In genomic region chr19:4169378-4169784, GRCm38 (mm10) we compare ENCODE assay signal across 8 mouse cellular contexts. TPM values are rescaled to one million over a fixed set of nuclear protein-coding genes. Genes with fewer than 3 reads are reported as not detected.
DNase-seq lines count a peak whose midpoint lies in the region; ATAC-seq and TF ChIP-seq lines count a peak whose summit lies in the region.

No protein-coding gene starts in this region.

- WGBS in forebrain, embryonic 14.5 days, result under 1% methylated on average over 42 of the region's 43 CpGs
- WGBS in neural tube, embryonic 15.5 days, result under 1% methylated on average over 43 of the region's 43 CpGs

- H3K4me3 ChIP-seq in ES-Bruce4 (ENCODE audit: low read depth, low read length), result peak overlapping the region; percentile 87
- peak overlapping the region; percentile 36 for H3K4me3 ChIP-seq in forebrain, embryonic 14.5 days (ENCODE audit: low read depth, low read length)
- H3K4me3 ChIP-seq in neural tube, embryonic 15.5 days (replicated peaks), result peak overlapping the region; percentile 47

- peak; percentile 81 for TF ChIP-seq CTCF in ES-Bruce4 (IDR thresholded peaks at IDR 0.05; ENCODE audit: low read depth, low read length)

- peak overlapping the region; percentile 74 for H3K4me2 ChIP-seq in forebrain, embryonic 14.5 days (ENCODE audit: low read length)
- peak overlapping the region; percentile 89 for H3K4me2 ChIP-seq in neural tube, embryonic 15.5 days

- H3K27me3 ChIP-seq in ES-Bruce4 (ENCODE audit: control insufficient read depth, insufficient read depth, low read length, poor library complexity, severe bottlenecking), result no peaks in the 10 kb centered on the region
- H3K27me3 ChIP-seq in forebrain, embryonic 14.5 days (replicated peaks; ENCODE audit: control insufficient read depth, insufficient read depth, low read length), result no peaks in the 10 kb centered on the region
- H3K27me3 ChIP-seq in neural tube, embryonic 15.5 days (replicated peaks), result no peaks in the 10 kb centered on the region

- peak; percentile 74 for ATAC-seq in cerebellum, adult (ENCODE audit: insufficient number of reproducible peaks, low FRiP score, low TSS enrichment)
- peak; percentile 97 for ATAC-seq in forebrain, embryonic 14.5 days
- ATAC-seq in neural tube, embryonic 15.5 days (ENCODE audit: low FRiP score), result peak; percentile 95

- H3K36me3 ChIP-seq in ES-Bruce4 (ENCODE audit: control insufficient read depth, insufficient read depth, low read length, poor library complexity, severe bottlenecking), result no peaks in the 10 kb centered on the region
- no peaks in the 10 kb centered on the region for H3K36me3 ChIP-seq in forebrain, embryonic 14.5 days (ENCODE audit: control insufficient read depth, insufficient read depth, low read length)
- no peaks in the 10 kb centered on the region for H3K36me3 ChIP-seq in neural tube, embryonic 15.5 days

- H3K27ac ChIP-seq in ES-Bruce4 (ENCODE audit: insufficient read depth, low read length), result no peak overlapping the region
- H3K27ac ChIP-seq in forebrain, embryonic 14.5 days (ENCODE audit: low read depth, low read length), result peak overlapping the region; percentile 86
- H3K27ac ChIP-seq in neural tube, embryonic 15.5 days (replicated peaks), result peak overlapping the region; percentile 93

- H3K9me3 ChIP-seq in ES-Bruce4 (replicated peaks; ENCODE audit: control insufficient read depth, insufficient read depth, low read length, poor library complexity, severe bottlenecking), result no peaks in the 10 kb centered on the region
- H3K9me3 ChIP-seq in forebrain, embryonic 14.5 days (replicated peaks; ENCODE audit: control insufficient read depth, low read length), result no peaks in the 10 kb centered on the region
- H3K9me3 ChIP-seq in neural tube, embryonic 15.5 days (replicated peaks), result no peaks in the 10 kb centered on the region

- TF ChIP-seq EP300 in ES-Bruce4 (IDR thresholded peaks at IDR 0.05; ENCODE audit: insufficient read depth, low read depth, low read length), result 0 out of 2 replicates have a peak, but pooled peaks have one; percentile 39

- peak overlapping the region; percentile 68 for H3K9ac ChIP-seq in ES-Bruce4 (ENCODE audit: low read depth, poor library complexity, severe bottlenecking)
- peak overlapping the region; percentile 78 for H3K9ac ChIP-seq in forebrain, embryonic 14.5 days (ENCODE audit: low read length)
- H3K9ac ChIP-seq in neural tube, embryonic 15.5 days (replicated peaks), result peak overlapping the region; percentile 76

- peak; percentile 77 for TF ChIP-seq POLR2A in ES-Bruce4 (IDR thresholded peaks at IDR 0.05; ENCODE audit: insufficient read depth, low read length)

- no peaks in the 10 kb centered on the region for H3K4me1 ChIP-seq in ES-Bruce4 (ENCODE audit: control insufficient read depth, insufficient read depth, low read length)
- H3K4me1 ChIP-seq in forebrain, embryonic 14.5 days (ENCODE audit: control insufficient read depth, insufficient read depth, low read length), result no peaks in the 10 kb centered on the region
- peaks cover 13% of the 10 kb centered on the region for H3K4me1 ChIP-seq in neural tube, embryonic 15.5 days

- peak; percentile 99 for DNase-seq in forebrain, embryonic 14.5 days (ENCODE audit: low spot score)
- peak; percentile 99 to 100 for DNase-seq in heart, postnatal 14 days
- DNase-seq in layer of hippocampus, adult 11-12 months (ENCODE audit: low spot score), result peak; percentile 99
- peak; percentile 99 for DNase-seq in lung, adult 18-20 months
- DNase-seq in testis, postnatal 14 days (ENCODE audit: low spot score), result peak; percentile 99

- intact Hi-C loops in heart, postnatal 14 days (cut with DNase I), result no loop called here

RNA-seq across cellular contexts. Expression of gene Carns1, which starts 5.9 kb away (rescaled TPM):
- 1.7 and 2.1 TPM in 2 replicates for polyA plus RNA-seq in ES-Bruce4 (2011; ENCODE audit: insufficient read depth, insufficient read length, low read depth, missing spikeins)
- polyA plus RNA-seq in forebrain, embryonic 14.5 days (2014; fragmentation: Nextera tagmentation; extraction: Ambion mirVana), result 3.9 and 4.2 TPM in 2 replicates
- total RNA-seq in heart, postnatal 14 days (2021), result 10 to 100 TPM; 36.1 to 43.3 TPM
- 5.9 and 6.4 TPM in 2 replicates for polyA plus RNA-seq in neural tube, embryonic 15.5 days (2015; fragmentation: Nextera tagmentation; extraction: Ambion mirVana)

RNA-seq across cellular contexts. Expression of gene Rps6kb2, which starts 6.2 kb away (rescaled TPM):
- 17.1 and 27.3 TPM in 2 replicates for polyA plus RNA-seq in ES-Bruce4 (2011; ENCODE audit: insufficient read depth, insufficient read length, low read depth, missing spikeins)
- 32.3 and 35.5 TPM in 2 replicates for polyA plus RNA-seq in forebrain, embryonic 14.5 days (2014; fragmentation: Nextera tagmentation; extraction: Ambion mirVana)
- 10 to 100 TPM; 21.6 to 23.6 TPM for total RNA-seq in heart, postnatal 14 days (2021)
- polyA plus RNA-seq in neural tube, embryonic 15.5 days (2015; fragmentation: Nextera tagmentation; extraction: Ambion mirVana), result 54.4 and 56.3 TPM in 2 replicates

RNA-seq across cellular contexts. Expression of gene Ptprcap, which starts 16.0 kb away (rescaled TPM):
- not detected in 2 replicates for polyA plus RNA-seq in ES-Bruce4 (2011; ENCODE audit: insufficient read depth, insufficient read length, low read depth, missing spikeins)
- polyA plus RNA-seq in forebrain, embryonic 14.5 days (2014; fragmentation: Nextera tagmentation; extraction: Ambion mirVana), result 0.24 TPM in 1 of 2 replicates, not detected in the other
- total RNA-seq in heart, postnatal 14 days (2021), result 1 to 10 TPM; 3.2 to 6.7 TPM
- 1.0 and 52.3 TPM in 2 replicates for polyA plus RNA-seq in neural tube, embryonic 15.5 days (2015; fragmentation: Nextera tagmentation; extraction: Ambion mirVana)

RNA-seq across cellular contexts. Expression of gene Coro1b, which starts 21.0 kb away (rescaled TPM):
- polyA plus RNA-seq in ES-Bruce4 (2011; ENCODE audit: insufficient read depth, insufficient read length, low read depth, missing spikeins), result 82.4 and 88.1 TPM in 2 replicates
- polyA plus RNA-seq in forebrain, embryonic 14.5 days (2014; fragmentation: Nextera tagmentation; extraction: Ambion mirVana), result 134 and 154 TPM in 2 replicates
- total RNA-seq in heart, postnatal 14 days (2021), result 10 to 100 TPM; 61.9 to 70.9 TPM
- polyA plus RNA-seq in neural tube, embryonic 15.5 days (2015; fragmentation: Nextera tagmentation; extraction: Ambion mirVana), result 102 and 141 TPM in 2 replicates

RNA-seq across cellular contexts. Expression of gene Tbc1d10c, which starts 21.7 kb away (rescaled TPM):
- 1.2 TPM in 2 replicates for polyA plus RNA-seq in ES-Bruce4 (2011; ENCODE audit: insufficient read depth, insufficient read length, low read depth, missing spikeins)
- 0.52 and 0.80 TPM in 2 replicates for polyA plus RNA-seq in forebrain, embryonic 14.5 days (2014; fragmentation: Nextera tagmentation; extraction: Ambion mirVana)
- total RNA-seq in heart, postnatal 14 days (2021), result 1 to 10 TPM; 4.0 to 7.5 TPM
- polyA plus RNA-seq in neural tube, embryonic 15.5 days (2015; fragmentation: Nextera tagmentation; extraction: Ambion mirVana), result 0.74 and 20.7 TPM in 2 replicates

Comparison
In these comparisons a context has a peak if more than half of its experiments do, and no peak if none do; other contexts are left out.
1. H3K4me3 ChIP-seq: peak in every context shown above with its lines; median percentile 87 in ES-Bruce4; 47 in neural tube, embryonic 15.5 days; 36 in forebrain, embryonic 14.5 days.